Mouse (Mus musculus) E14TG2a.4 (cell line): ENCODE measurements around the gene Actrt2.

Experiments
- H3K27me3 ChIP-seq: 2 replicates; pipeline ENCODE4 v1.6.1; 2014; ENCODE audit warnings: low read length, control low read depth; ENCODE audit not compliant: insufficient read depth
- H3K36me3 ChIP-seq: 2 replicates; pipeline ENCODE4 v1.6.1; 2014; ENCODE audit warnings: low read length, control low read depth; ENCODE audit not compliant: insufficient read depth
- H3K4me1 ChIP-seq: replicated peaks from 2 replicates; pipeline ENCODE4 v1.6.1; 2014; ENCODE audit warnings: low read depth, low read length, control low read depth
- H3K4me3 ChIP-seq: replicated peaks from 2 replicates; pipeline ENCODE4 v1.5.1; 2014; ENCODE audit warnings: mild to moderate bottlenecking, low read length
- H3K9me3 ChIP-seq: 2 replicates; pipeline ENCODE4 v1.6.1; 2014; ENCODE audit warnings: low read length, control low read depth
- CTCF ChIP-seq: conservative IDR thresholded peaks from 2 replicates; pipeline ENCODE4 v1.5.1; 2014; ENCODE audit warnings: low read length
- NANOG ChIP-seq: IDR thresholded peaks from 2 replicates; pipeline ENCODE4 v1.6.1; 2014; ENCODE audit warnings: borderline replicate concordance, low read length, mixed read lengths
- POU5F1 ChIP-seq: IDR thresholded peaks from 2 replicates; pipeline ENCODE4 v1.6.1; 2014; ENCODE audit warnings: low read length, borderline replicate concordance

Gene Actrt2

DNA sequence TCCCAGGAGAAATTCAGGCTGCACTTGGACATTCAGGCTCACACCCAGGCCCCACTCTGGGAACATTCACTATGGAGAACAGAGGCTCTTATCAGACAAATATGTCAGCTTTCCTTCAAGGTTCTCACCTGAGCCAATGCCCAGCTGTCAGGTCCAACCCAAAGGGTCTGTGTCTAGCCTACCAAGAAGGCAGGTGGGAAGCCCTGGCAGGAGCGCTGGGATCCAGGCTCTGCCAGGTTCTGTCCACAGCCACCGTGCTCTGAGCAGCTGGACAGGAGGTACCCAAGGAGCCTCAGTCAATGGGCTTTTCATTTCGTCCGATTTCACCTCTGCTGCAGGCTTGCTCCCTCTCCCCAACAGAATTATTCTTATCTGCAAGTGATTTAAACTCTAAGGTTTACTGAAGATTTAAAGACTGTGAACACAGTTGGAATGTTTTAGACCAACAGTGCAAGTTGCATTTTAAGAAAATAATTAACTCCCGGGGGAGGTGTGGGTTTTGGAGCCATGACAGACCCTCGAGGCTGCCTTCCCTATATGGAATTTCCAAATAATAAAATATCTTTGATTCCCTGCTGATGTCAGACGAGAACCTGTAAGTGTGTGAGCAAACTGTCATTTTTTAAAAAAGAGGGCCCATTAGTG is 35.9 kb upstream of the Actrt2 start:
- Histone ChIP-seq H3K4me3 (no peak overlapping the region), H3K9me3 (no peaks in the 10 kb centered on the region), H3K27me3 (peaks cover 49% of the 10 kb centered on the region), H3K4me1 (no peaks in the 10 kb centered on the region), H3K36me3 (no peaks in the 10 kb centered on the region)
- TF ChIP-seq NANOG (no peak), POU5F1 (no peak)

- no peaks in the 10 kb centered on the region for H3K9me3 ChIP-seq
- no peak overlapping the region for H3K4me3 ChIP-seq
- H3K4me1 ChIP-seq: no peaks in the 10 kb centered on the region
- no peaks in the 10 kb centered on the region for H3K36me3 ChIP-seq
- no peak for TF ChIP-seq NANOG
- no peak for TF ChIP-seq POU5F1
- TF ChIP-seq CTCF: no peak
- H3K27me3 ChIP-seq: peaks cover 47% of the 10 kb centered on the region
Observed at GRCm38 (mm10) chr4:154702931-154703330, 35.3 kb upstream of the Actrt2 start.

DNA sequence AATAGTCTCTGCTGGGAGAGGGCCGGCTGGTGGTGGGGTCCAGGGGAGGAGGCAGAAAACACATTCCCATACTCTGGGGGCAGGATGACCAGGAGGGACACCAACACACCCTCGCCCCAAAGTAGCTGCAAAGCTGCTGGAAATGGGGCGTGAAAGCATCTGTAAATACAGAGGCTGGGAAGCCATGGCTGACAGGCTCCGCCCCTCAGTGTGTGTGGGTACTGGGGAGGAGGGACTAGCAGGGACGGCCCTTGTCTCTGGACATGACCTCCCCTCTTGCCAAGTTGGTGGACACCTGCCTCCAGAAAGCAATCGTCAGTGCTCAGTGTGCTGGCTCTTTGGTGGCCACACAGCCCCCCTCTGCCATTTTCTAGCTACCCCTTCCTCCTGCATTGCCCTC is 34.5 kb upstream of the Actrt2 start:
- peaks cover 46% of the 10 kb centered on the region for H3K27me3 ChIP-seq
- H3K9me3 ChIP-seq: no peaks in the 10 kb centered on the region
- H3K4me3 ChIP-seq: no peak overlapping the region
- TF ChIP-seq NANOG (no peak), POU5F1 (no peak)
- H3K4me1 ChIP-seq: no peaks in the 10 kb centered on the region
- no peaks in the 10 kb centered on the region for H3K36me3 ChIP-seq

DNA sequence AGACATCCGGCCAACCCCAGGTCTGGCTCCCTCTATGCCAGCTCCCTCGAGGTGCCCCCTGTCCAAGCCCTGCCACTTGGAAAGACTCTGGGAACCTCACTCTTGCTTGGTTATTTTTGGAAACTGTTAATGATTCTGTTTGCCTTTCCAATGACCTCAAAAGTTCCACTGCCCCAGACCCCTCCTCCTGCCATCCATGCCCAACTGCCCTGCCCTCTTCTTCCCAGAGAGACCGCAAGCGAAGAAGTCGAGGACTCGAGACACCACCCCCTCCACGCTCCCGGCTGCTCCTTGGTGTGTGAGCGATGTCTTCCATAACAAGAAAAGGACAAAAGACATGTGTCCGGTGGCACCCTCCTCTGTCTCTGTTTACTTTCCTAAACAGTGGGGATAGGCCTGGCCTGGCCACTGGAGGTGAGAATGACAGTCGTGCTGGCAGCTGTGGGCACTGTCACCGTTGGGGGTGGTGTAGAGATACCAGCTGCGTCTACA is 33.3 kb upstream of the Actrt2 start:
- TF ChIP-seq POU5F1: no peak
- TF ChIP-seq CTCF: no peak
- TF ChIP-seq NANOG: no peak
- Histone ChIP-seq H3K4me1 (no peaks in the 10 kb centered on the region), H3K9me3 (no peaks in the 10 kb centered on the region), H3K27me3 (peaks cover 39% of the 10 kb centered on the region), H3K36me3 (no peaks in the 10 kb centered on the region), H3K4me3 (no peak overlapping the region)

GRCm38 (mm10) chr4:154700436-154700835 is 32.8 kb upstream of the Actrt2 start:
- peaks cover 33% of the 10 kb centered on the region for H3K27me3 ChIP-seq
- no peaks in the 10 kb centered on the region for H3K4me1 ChIP-seq
- no peaks in the 10 kb centered on the region for H3K9me3 ChIP-seq
- H3K4me3 ChIP-seq: no peak overlapping the region
- TF ChIP-seq NANOG (no peak), CTCF (no peak), POU5F1 (no peak)
- no peaks in the 10 kb centered on the region for H3K36me3 ChIP-seq

- TF ChIP-seq CTCF (no peak), NANOG (no peak), POU5F1 (no peak)
- peaks cover 25% of the 10 kb centered on the region; the same call in 1 of the 2 replicates for H3K27me3 ChIP-seq
- no peaks in the 10 kb centered on the region for H3K9me3 ChIP-seq
- no peak overlapping the region for H3K4me3 ChIP-seq
- no peaks in the 10 kb centered on the region for H3K4me1 ChIP-seq
- H3K36me3 ChIP-seq: no peaks in the 10 kb centered on the region
Observed at GRCm38 (mm10) chr4:154699236-154699635, 31.6 kb upstream of the Actrt2 start.

GRCm38 (mm10) chr4:154698631-154699030 is 31.0 kb upstream of the Actrt2 start:
- Histone ChIP-seq H3K4me1 (no peaks in the 10 kb centered on the region), H3K9me3 (no peaks in the 10 kb centered on the region), H3K36me3 (no peaks in the 10 kb centered on the region), H3K27me3 (peaks cover 29% of the 10 kb centered on the region), H3K4me3 (no peak overlapping the region)
- TF ChIP-seq POU5F1: no peak
- no peak for TF ChIP-seq NANOG
- no peak for TF ChIP-seq CTCF

DNA sequence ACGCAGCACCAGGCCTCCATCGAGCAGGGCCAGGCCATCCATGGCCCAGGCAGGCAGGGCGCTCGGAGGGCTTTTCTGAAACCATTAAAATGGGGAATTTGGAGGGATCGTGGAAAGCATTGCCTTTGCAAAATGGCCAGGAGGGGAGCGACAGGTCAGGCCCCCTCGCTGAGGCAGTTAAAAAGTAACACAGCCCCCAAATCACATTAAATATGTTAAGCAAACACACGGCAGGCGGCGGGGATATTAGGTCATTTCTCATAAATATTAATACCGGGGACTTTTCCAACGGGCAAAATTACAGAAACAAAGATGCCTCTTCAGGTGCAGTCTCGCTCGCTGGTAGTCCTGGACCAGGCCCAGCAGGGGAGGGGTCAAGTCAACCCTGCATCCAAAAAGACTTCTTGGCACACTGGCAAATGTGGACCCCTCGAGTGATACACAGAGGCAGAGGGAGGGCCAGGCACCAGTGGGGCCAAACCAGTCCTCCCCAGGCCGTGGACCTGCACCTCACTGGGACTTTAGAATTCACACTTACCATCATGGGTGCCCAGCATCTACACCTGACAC is 30.4 kb upstream of the Actrt2 start:
- H3K27me3 ChIP-seq: peaks cover 34% of the 10 kb centered on the region
- no peak overlapping the region for H3K4me3 ChIP-seq
- no peak for TF ChIP-seq NANOG
- TF ChIP-seq CTCF: no peak
- no peak for TF ChIP-seq POU5F1

DNA sequence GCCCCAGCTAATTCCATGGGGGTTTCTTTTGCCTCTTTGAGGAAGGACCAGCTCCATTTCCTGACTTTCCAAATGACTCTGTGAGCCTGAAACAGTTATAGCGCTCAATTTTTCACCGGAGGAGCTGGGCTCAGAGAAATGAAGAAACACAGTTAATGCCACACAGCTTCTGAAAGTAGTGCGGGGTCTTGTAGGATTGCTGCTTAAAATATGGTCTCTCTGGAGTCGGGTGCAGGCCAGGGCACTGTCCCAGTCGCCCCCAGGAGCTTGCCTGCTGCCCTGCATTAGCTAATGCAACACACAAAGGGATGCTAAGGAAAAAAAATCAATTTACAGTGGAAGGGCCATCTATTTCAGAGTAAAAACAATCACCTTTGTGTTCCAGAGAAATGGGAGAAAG is 29.8 kb upstream of the Actrt2 start:
- no peaks in the 10 kb centered on the region for H3K36me3 ChIP-seq

More for the DNA sequence above, 30.4 kb upstream of the Actrt2 start:
- Histone ChIP-seq H3K4me1 (no peaks in the 10 kb centered on the region), H3K9me3 (no peaks in the 10 kb centered on the region), H3K36me3 (no peaks in the 10 kb centered on the region)

More for the DNA sequence above, 29.8 kb upstream of the Actrt2 start:
- peaks cover 36% of the 10 kb centered on the region for H3K27me3 ChIP-seq
- H3K9me3 ChIP-seq: no peaks in the 10 kb centered on the region
- H3K4me1 ChIP-seq: no peaks in the 10 kb centered on the region
- H3K4me3 ChIP-seq: no peak overlapping the region
- TF ChIP-seq NANOG (no peak), CTCF (no peak), POU5F1 (no peak)
